Mouse (Mus musculus) CH12.LX (cell line): ENCODE data around the gene Cldn20. TPM values are rescaled to one million over a fixed set of nuclear protein-coding genes. Genes with fewer than 3 reads are reported as not detected.

ENCODE experiments used
- DNase-seq: peaks from one replicate; pipeline ENCODE4 v3.0.0-alpha.2; 2013; ENCODE audit errors: extremely low read depth
- H3K27ac ChIP-seq: 2 replicates; pipeline ENCODE4 v1.5.1; 2012; ENCODE audit warnings: low read depth, mild to moderate bottlenecking, control low read depth, moderate library complexity; ENCODE audit not compliant: insufficient read depth
- H3K27me3 ChIP-seq: replicated peaks from 2 replicates; pipeline ENCODE3; 2012; ENCODE audit warnings: inconsistent platforms
- H3K36me3 ChIP-seq, 2 experiments: replicated peaks in 1 of 2; 2 replicates each; pipeline versions ENCODE3 to v1.6.1; 2012; ENCODE audit warnings: inconsistent platforms in 1 of 2, low read length in 1 of 2, mild to moderate bottlenecking in 1 of 2, mixed read lengths in 1 of 2, moderate library complexity in 1 of 2; ENCODE audit not compliant: control insufficient read depth in 1 of 2, insufficient read depth in 1 of 2
- H3K4me1 ChIP-seq, 2 experiments: 2 replicates each; pipeline ENCODE4 v1.6.1; 2012; ENCODE audit warnings: inconsistent platforms in 1 of 2, moderate library complexity in 1 of 2; ENCODE audit not compliant: insufficient read depth in 2 of 2, control insufficient read depth in 1 of 2
- H3K4me2 ChIP-seq: 2 replicates; pipeline ENCODE4 v1.6.1; 2012; ENCODE audit warnings: low read depth, mild to moderate bottlenecking, control low read depth; ENCODE audit not compliant: poor library complexity, insufficient read depth, severe bottlenecking
- H3K4me3 ChIP-seq, 3 experiments: fragments of 150-350 bp in 1 of 3; sonication (generic) in 1 of 3; replicated peaks in 1 of 3; 2 replicates each; pipeline versions ENCODE3 to v1.5.1; 2011 to 2012; ENCODE audit warnings: low read depth in 2 of 3, low read length in 2 of 3, mild to moderate bottlenecking in 2 of 3, moderate library complexity in 2 of 3, control low read depth in 1 of 3, improper control_type of control experiment in 1 of 3, inconsistent platforms in 1 of 3, mixed read lengths in 1 of 3; ENCODE audit not compliant: poor library complexity in 1 of 3
- H3K79me2 ChIP-seq: replicated peaks from 2 replicates; pipeline ENCODE4 v1.6.1; 2012; ENCODE audit warnings: mild to moderate bottlenecking, moderate library complexity; ENCODE audit not compliant: control insufficient read depth, poor library complexity, insufficient read depth, severe bottlenecking; ENCODE audit errors: extremely low read depth
- H3K9ac ChIP-seq: 2 replicates; pipeline ENCODE4 v1.6.1; 2012; ENCODE audit warnings: low read depth, mild to moderate bottlenecking, control low read depth, moderate library complexity; ENCODE audit not compliant: insufficient read depth
- H3K9me3 ChIP-seq: replicated peaks from 2 replicates; pipeline ENCODE3; 2012; ENCODE audit warnings: low read length, inconsistent platforms, mixed read lengths
- BHLHE40 ChIP-seq: IDR thresholded peaks from 2 replicates; pipeline ENCODE4 v1.6.1; 2011; ENCODE audit warnings: mild to moderate bottlenecking, low read depth, low read length, improper control_type of control experiment
- CHD1 ChIP-seq: IDR thresholded peaks from 2 replicates; pipeline ENCODE4 v1.6.1; 2012; ENCODE audit warnings: low read depth, low read length, improper control_type of control experiment, inconsistent platforms
- CTCF ChIP-seq, 2 experiments: IDR thresholded peaks in 1 of 2; conservative IDR thresholded peaks in 1 of 2; 2 replicates each; pipeline ENCODE4 v1.5.1; 2011 to 2012; ENCODE audit warnings: low read depth in 2 of 2, low read length in 2 of 2, improper control_type of control experiment in 1 of 2, inconsistent platforms in 1 of 2, mild to moderate bottlenecking in 1 of 2, moderate library complexity in 1 of 2
- E2F4 ChIP-seq: IDR thresholded peaks from 2 replicates; pipeline ENCODE4 v1.6.1; 2011; ENCODE audit warnings: low read depth, low read length, improper control_type of control experiment; ENCODE audit not compliant: insufficient replicate concordance
- ELF1 ChIP-seq: IDR thresholded peaks from 2 replicates; pipeline ENCODE4 v1.6.1; 2014; ENCODE audit warnings: low read depth, mild to moderate bottlenecking, inconsistent platforms, low read length, improper control_type of control experiment
- HCFC1 ChIP-seq: IDR thresholded peaks from 2 replicates; pipeline ENCODE4 v1.6.1; 2012; ENCODE audit warnings: low read depth, mild to moderate bottlenecking, inconsistent platforms, low read length, improper control_type of control experiment
- KAT2A ChIP-seq: IDR thresholded peaks from 2 replicates; pipeline ENCODE4 v1.6.1; 2012; ENCODE audit warnings: low read length, improper control_type of control experiment, inconsistent platforms; ENCODE audit not compliant: insufficient replicate concordance
- MAFK ChIP-seq: IDR thresholded peaks from 2 replicates; pipeline ENCODE4 v1.6.1; 2011; ENCODE audit warnings: low read length, improper control_type of control experiment; ENCODE audit not compliant: insufficient replicate concordance
- MAZ ChIP-seq: IDR thresholded peaks from 2 replicates; pipeline ENCODE4 v1.6.1; 2012; ENCODE audit warnings: low read depth, mild to moderate bottlenecking, inconsistent platforms, low read length, improper control_type of control experiment, moderate library complexity
- MYC ChIP-seq: IDR thresholded peaks from 2 replicates; pipeline ENCODE4 v1.6.1; 2011; ENCODE audit warnings: low read depth, mild to moderate bottlenecking, improper control_type of control experiment, low read length
- NELFE ChIP-seq: IDR thresholded peaks from 2 replicates; pipeline ENCODE4 v1.6.1; 2011; ENCODE audit warnings: low read depth, low read length, improper control_type of control experiment
- POLR2A ChIP-seq: IDR thresholded peaks from 2 replicates; pipeline ENCODE4 v1.6.1; 2011; ENCODE audit warnings: low read depth, mild to moderate bottlenecking, improper control_type of control experiment, low read length
- RAD21 ChIP-seq: IDR thresholded peaks from 2 replicates; pipeline ENCODE4 v1.6.1; 2011; ENCODE audit warnings: low read depth, mild to moderate bottlenecking, low read length, improper control_type of control experiment, moderate library complexity
- RCOR1 ChIP-seq: conservative IDR thresholded peaks from 2 replicates; pipeline ENCODE4 v1.6.1; 2012; ENCODE audit warnings: low read depth, mild to moderate bottlenecking, inconsistent platforms, low read length, improper control_type of control experiment
- SIN3A ChIP-seq: IDR thresholded peaks from 2 replicates; pipeline ENCODE4 v1.6.1; 2012; ENCODE audit warnings: low read length, improper control_type of control experiment, inconsistent platforms
- SMC3 ChIP-seq: IDR thresholded peaks from 2 replicates; pipeline ENCODE4 v1.6.1; 2011; ENCODE audit warnings: low read depth, low read length, improper control_type of control experiment
- TBP ChIP-seq: conservative IDR thresholded peaks from 2 replicates; pipeline ENCODE4 v1.6.1; 2011; ENCODE audit warnings: low read depth, low read length, improper control_type of control experiment
- TCF12 ChIP-seq: IDR thresholded peaks from 2 replicates; pipeline ENCODE4 v1.6.1; 2014; ENCODE audit warnings: low read depth, mild to moderate bottlenecking, inconsistent platforms, low read length, improper control_type of control experiment
- USF1 ChIP-seq: IDR thresholded peaks from 2 replicates; pipeline ENCODE4 v1.6.1; 2014; ENCODE audit warnings: low read depth, mild to moderate bottlenecking, inconsistent platforms, low read length, improper control_type of control experiment
- USF2 ChIP-seq: conservative IDR thresholded peaks from 2 replicates; pipeline ENCODE4 v1.6.1; 2011; ENCODE audit warnings: low read depth, low read length, improper control_type of control experiment
- ZC3H11A ChIP-seq: IDR thresholded peaks from 2 replicates; pipeline ENCODE4 v1.6.1; 2012; ENCODE audit warnings: low read depth, mild to moderate bottlenecking, inconsistent platforms, low read length, improper control_type of control experiment
- ZMIZ1 ChIP-seq: IDR thresholded peaks from 2 replicates; pipeline ENCODE4 v1.6.1; 2012; ENCODE audit warnings: low read depth, mild to moderate bottlenecking, inconsistent platforms, low read length, improper control_type of control experiment
- ZNF384 ChIP-seq: IDR thresholded peaks from 2 replicates; pipeline ENCODE4 v1.6.1; 2012; ENCODE audit warnings: low read depth, low read length, improper control_type of control experiment, inconsistent platforms
- dilution Hi-C: fragments of 300-500 bp; cut with MboI; formaldehyde crosslinking; loops from 2 replicates; pipeline ENCODE4 v1.14.3; 2020; ENCODE audit warnings: low sequenced_read_pairs; ENCODE audit not compliant: extremely low pct_unique_long_range_greater_than_20kb, extremely low pct_ligation_motif_present
- in situ Hi-C: fragments of 300-500 bp; cut with MboI; formaldehyde crosslinking; loops from 3 replicates; pipeline ENCODE4 v1.14.3; 2019; ENCODE audit warnings: low sequenced_read_pairs, low pct_ligation_motif_present, low pct_unique_long_range_greater_than_20kb, mixed read lengths
- polyA plus RNA-seq: library from polyadenylated mRNA; unstranded; fragments of >175 nt; gene quantifications from 2 replicates; pipeline ENCODE4 v1.2.1, GENCODE M21; 2012; ENCODE audit warnings: low read depth; ENCODE audit not compliant: insufficient read length
- total RNA-seq, 2 experiments: library from RNA; depleted of rRNA; stranded (reverse); fragments of 300-350 nt in 1 of 2; fragments of >200 nt in 1 of 2; gene quantifications; 2 replicates each; pipeline ENCODE4 v1.2.3; 2012 to 2014

The Cldn20 gene
- total and polyA plus RNA-seq, 3 experiments = 0.73 TPM; not detected in 2

- in situ Hi-C loops = no loop called here
Measured at GRCm38 (mm10) chr17:3498086-3498485, 34.3 kb upstream of the Cldn20 start.

GRCm38 (mm10) chr17:3498580-3498979, 33.8 kb upstream of the Cldn20 start:
- Histone ChIP-seq H3K36me3 (peaks cover 3 to 58% of the 10 kb centered on the region in 2 experiments), H3K4me1 (no peaks in the 10 kb centered on the region)
- dilution Hi-C loops = no loop called here

More at GRCm38 (mm10) chr17:3498086-3498485, 34.3 kb upstream of the Cldn20 start:
- peak; percentile 53 for DNase-seq
- H3K4me2 ChIP-seq = no peak overlapping the region
- dilution Hi-C loops = no loop called here
- H3K9me3 ChIP-seq = no peaks in the 10 kb centered on the region
- no peak overlapping the region for H3K4me3 ChIP-seq
- no peak overlapping the region for H3K9ac ChIP-seq
- no peaks in the 10 kb centered on the region for H3K27me3 ChIP-seq
- peaks cover 3 to 56% of the 10 kb centered on the region in 2 experiments for H3K36me3 ChIP-seq
- TF ChIP-seq HCFC1 (no peak), BHLHE40 (no peak), ZC3H11A (no peak), ZNF384 (peak; percentile 80), TCF12 (no peak), CHD1 (no peak), POLR2A (no peak), ELF1 (no peak), MAZ (no peak), NELFE (no peak), TBP (no peak), CTCF (conservative IDR thresholded peaks at IDR 0.05 in 1 of 2, IDR thresholded peaks at IDR 0.05 in 1 of 2; ENCODE audit: low read depth in 2 of 2, low read length in 2 of 2) (peak; percentile 21 to 75; a peak in 2 of 4 replicates), MAFK (no peak)
- H3K79me2 ChIP-seq = no peaks in the 10 kb centered on the region
- no peak overlapping the region for H3K27ac ChIP-seq
- H3K4me1 ChIP-seq = no peaks in the 10 kb centered on the region

More at GRCm38 (mm10) chr17:3498580-3498979, 33.8 kb upstream of the Cldn20 start:
- H3K79me2 ChIP-seq = no peaks in the 10 kb centered on the region
- no peaks in the 10 kb centered on the region for H3K9me3 ChIP-seq
- H3K27me3 ChIP-seq = no peaks in the 10 kb centered on the region
- H3K9ac ChIP-seq = no peak overlapping the region
- no peak for DNase-seq
- in situ Hi-C loops = no loop called here
- H3K27ac ChIP-seq = no peak overlapping the region
- no peak overlapping the region for H3K4me3 ChIP-seq
- no peak overlapping the region for H3K4me2 ChIP-seq
- TF ChIP-seq CTCF (conservative IDR thresholded peaks at IDR 0.05 in 1 of 2, IDR thresholded peaks at IDR 0.05 in 1 of 2; ENCODE audit: low read depth in 2 of 2, low read length in 2 of 2) (no peak), SIN3A (no peak), MYC (no peak), TBP (no peak), ZC3H11A (no peak), RAD21 (no peak), RCOR1 (no peak), MAZ (no peak), USF2 (no peak), E2F4 (no peak), KAT2A (no peak), USF1 (no peak), NELFE (no peak), ELF1 (no peak), HCFC1 (no peak), ZMIZ1 (no peak), SMC3 (no peak)
- TF ChIP-seq, all 38 proteins: peak for 0
